Mouse (Mus musculus) kidney, embryonic 15.5 days (tissue): Measurements from ENCODE around the gene Fgfr2. TPM values are rescaled to one million over a fixed set of nuclear protein-coding genes. Genes with fewer than 3 reads are reported as not detected.

Experiments used
- ATAC-seq: fragments of 200-750 bp; cut with Nextera tagmentation; replicated peaks from 2 replicates; pipeline ENCODE4 v1.8.0; 2017; ENCODE audit warnings: moderate TSS enrichment; ENCODE audit not compliant: low FRiP score
- H3K27ac ChIP-seq: fragments of 300-500 bp; sonication (generic); 2 replicates; pipeline ENCODE4 v1.5.1; 2015; ENCODE audit warnings: mild to moderate bottlenecking, inconsistent platforms
- H3K27me3 ChIP-seq: fragments of 300-500 bp; sonication (generic); 2 replicates; pipeline ENCODE4 v1.6.1; 2015; ENCODE audit warnings: inconsistent platforms
- H3K36me3 ChIP-seq: fragments of 300-500 bp; sonication (generic); 2 replicates; pipeline ENCODE4 v1.6.1; 2015; ENCODE audit warnings: inconsistent platforms
- H3K4me1 ChIP-seq: fragments of 300-500 bp; sonication (generic); 2 replicates; pipeline ENCODE4 v1.6.1; 2015; ENCODE audit warnings: inconsistent platforms
- H3K4me2 ChIP-seq: fragments of 300-500 bp; sonication (generic); 2 replicates; pipeline ENCODE4 v1.6.1; 2015; ENCODE audit warnings: moderate library complexity, mild to moderate bottlenecking, inconsistent platforms
- H3K4me3 ChIP-seq: fragments of 300-500 bp; sonication (generic); replicated peaks from 2 replicates; pipeline ENCODE4 v1.5.1; 2015; ENCODE audit warnings: mild to moderate bottlenecking, inconsistent platforms
- H3K9ac ChIP-seq: fragments of 300-500 bp; sonication (generic); 2 replicates; pipeline ENCODE4 v1.6.1; 2015; ENCODE audit warnings: mild to moderate bottlenecking, inconsistent platforms
- H3K9me3 ChIP-seq: fragments of 300-500 bp; sonication (generic); replicated peaks from 2 replicates; pipeline ENCODE4 v1.6.1; 2016; ENCODE audit warnings: inconsistent platforms
- WGBS: fragments of 180-500 bp; shearing (Covaris S2); methylation state at CpG from one replicate; pipeline ENCODE4 v1.1.7; 2015; ENCODE audit warnings: mixed read lengths; 5-methylcytosine and 5-hydroxymethylcytosine counted together
- polyA plus RNA-seq: library from polyadenylated mRNA; unstranded; fragments of >200 nt; fragmentation: Nextera tagmentation; extraction: Ambion mirVana; gene quantifications from 2 replicates; pipeline ENCODE4 v1.2.1, GENCODE M21; 2015

Gene Fgfr2
- polyA plus RNA-seq, 1 experiment from 2014 or later: 104 TPM

- no peaks in the 10 kb centered on the region for H3K27me3 ChIP-seq
- H3K9ac ChIP-seq: no peak overlapping the region
- H3K27ac ChIP-seq: peak overlapping the region; percentile 70
- peak; percentile 31; the same call in 1 of the 2 replicates for ATAC-seq
- peaks cover 35% of the 10 kb centered on the region for H3K4me1 ChIP-seq
- H3K4me2 ChIP-seq: no peak overlapping the region
- H3K4me3 ChIP-seq: no peak overlapping the region
- WGBS: 35% methylated on average over 2 of the region's 2 CpGs
- no peaks in the 10 kb centered on the region for H3K9me3 ChIP-seq
- H3K36me3 ChIP-seq: no peaks in the 10 kb centered on the region
Observed at GRCm38 (mm10) chr7:132687897-132688296, 435.3 kb downstream of the Fgfr2 start.

DNA sequence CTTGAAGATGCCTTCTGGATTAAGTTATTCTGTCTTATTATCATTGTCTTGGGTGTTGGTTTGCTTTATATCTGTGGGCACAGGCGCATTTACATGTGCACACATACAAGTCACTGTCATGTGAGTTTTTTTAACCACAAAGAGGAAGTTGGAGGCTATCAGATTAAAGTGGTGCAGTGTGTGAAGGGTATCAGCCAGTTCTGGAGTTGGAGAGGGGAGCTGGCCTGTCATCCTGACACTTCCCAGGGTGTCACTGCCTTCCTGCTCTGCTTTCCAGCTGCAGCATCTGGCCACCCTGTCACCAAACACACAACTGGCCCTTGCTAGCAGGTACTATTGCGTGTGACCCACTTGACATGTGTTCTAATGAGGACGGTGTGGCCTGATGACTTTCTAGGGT is 436.6 kb downstream of the Fgfr2 start:
- no peak overlapping the region for H3K27ac ChIP-seq
- H3K4me3 ChIP-seq: no peak overlapping the region
- 86% methylated on average over 3 of the region's 3 CpGs for WGBS
- no peak overlapping the region for H3K9ac ChIP-seq
- no peak overlapping the region for H3K4me2 ChIP-seq
- H3K4me1 ChIP-seq: peaks cover 26% of the 10 kb centered on the region
- ATAC-seq: no peak
- no peaks in the 10 kb centered on the region for H3K36me3 ChIP-seq
- H3K27me3 ChIP-seq: no peaks in the 10 kb centered on the region
- no peaks in the 10 kb centered on the region for H3K9me3 ChIP-seq

DNA sequence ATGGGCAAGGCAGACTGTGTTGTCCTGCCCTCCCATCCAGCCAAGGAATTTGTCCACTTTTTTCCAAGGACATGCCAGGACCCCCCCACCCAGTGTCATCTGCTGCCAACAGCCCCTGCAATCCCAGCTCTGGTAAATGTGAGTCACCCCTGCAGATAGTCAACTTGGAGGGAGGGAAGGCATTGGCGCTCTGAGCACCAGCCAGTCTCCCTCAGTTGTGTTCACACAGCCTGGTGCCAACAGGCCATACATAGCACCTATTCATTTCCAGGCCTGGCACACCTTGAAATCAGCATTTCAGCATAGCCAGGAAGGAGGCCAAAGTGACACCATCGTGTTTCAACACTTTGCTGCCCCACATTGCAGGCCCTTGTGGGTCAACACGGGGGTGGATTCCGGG is 439.2 kb downstream of the Fgfr2 start:
- no peak for ATAC-seq
- Histone ChIP-seq H3K4me2 (no peak overlapping the region), H3K27ac (no peak overlapping the region), H3K9ac (no peak overlapping the region), H3K27me3 (no peaks in the 10 kb centered on the region), H3K4me3 (no peak overlapping the region), H3K36me3 (no peaks in the 10 kb centered on the region), H3K4me1 (peaks cover 19% of the 10 kb centered on the region), H3K9me3 (no peaks in the 10 kb centered on the region)
- 84% methylated on average over 4 of the region's 4 CpGs for WGBS

- peaks cover 10% of the 10 kb centered on the region for H3K4me1 ChIP-seq
- ATAC-seq: no peak
- H3K9ac ChIP-seq: no peak overlapping the region
- no peaks in the 10 kb centered on the region for H3K27me3 ChIP-seq
- no peak overlapping the region for H3K4me2 ChIP-seq
- 77% methylated on average over 3 of the region's 3 CpGs for WGBS
- H3K36me3 ChIP-seq: no peaks in the 10 kb centered on the region
- no peaks in the 10 kb centered on the region for H3K9me3 ChIP-seq
- no peak overlapping the region for H3K27ac ChIP-seq
- no peak overlapping the region for H3K4me3 ChIP-seq
Observed at GRCm38 (mm10) chr7:132682901-132683300, 440.2 kb downstream of the Fgfr2 start.

DNA sequence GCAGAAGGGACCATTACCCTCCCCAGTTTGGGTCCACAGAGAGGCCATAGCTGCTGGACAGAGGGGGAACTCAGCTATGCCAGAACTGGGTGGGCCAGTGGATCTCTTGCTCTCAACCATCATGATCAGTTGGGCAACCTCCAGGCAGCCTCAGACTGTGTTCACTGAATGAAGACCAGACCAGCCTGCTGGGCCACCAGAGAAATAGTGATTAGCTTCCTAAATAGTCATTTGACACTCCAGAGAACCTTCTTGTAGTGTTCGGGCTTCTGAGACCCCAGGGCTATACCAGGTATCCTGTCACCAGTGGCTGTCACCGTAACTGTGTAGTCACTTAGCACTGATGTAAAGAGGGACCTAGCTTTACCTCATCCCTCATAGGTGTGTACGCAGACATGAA is 440.8 kb downstream of the Fgfr2 start:
- WGBS: 90% methylated on average over 3 of the region's 3 CpGs
- no peak overlapping the region for H3K27ac ChIP-seq
- no peaks in the 10 kb centered on the region for H3K27me3 ChIP-seq
- no peak overlapping the region for H3K9ac ChIP-seq
- no peaks in the 10 kb centered on the region for H3K36me3 ChIP-seq
- peaks cover 4% of the 10 kb centered on the region for H3K4me1 ChIP-seq
- no peak overlapping the region for H3K4me2 ChIP-seq
- H3K4me3 ChIP-seq: no peak overlapping the region
- ATAC-seq: no peak
- H3K9me3 ChIP-seq: no peaks in the 10 kb centered on the region

- no peak for ATAC-seq
- H3K27me3 ChIP-seq: no peaks in the 10 kb centered on the region
- H3K36me3 ChIP-seq: no peaks in the 10 kb centered on the region
- no peak overlapping the region for H3K4me3 ChIP-seq
- H3K27ac ChIP-seq: no peak overlapping the region
- no peaks in the 10 kb centered on the region for H3K4me1 ChIP-seq
- H3K4me2 ChIP-seq: no peak overlapping the region
- no peaks in the 10 kb centered on the region for H3K9me3 ChIP-seq
- H3K9ac ChIP-seq: no peak overlapping the region
- 88% methylated on average over 1 of the region's 1 CpGs for WGBS
Observed at GRCm38 (mm10) chr7:132681831-132682230, 441.3 kb downstream of the Fgfr2 start.

GRCm38 (mm10) chr7:132681296-132681695 is 441.9 kb downstream of the Fgfr2 start:
- 84% methylated on average over 11 of the region's 11 CpGs for WGBS
- H3K4me1 ChIP-seq: no peaks in the 10 kb centered on the region
- H3K4me3 ChIP-seq: no peak overlapping the region
- H3K36me3 ChIP-seq: no peaks in the 10 kb centered on the region
- no peak overlapping the region for H3K4me2 ChIP-seq
- no peak overlapping the region for H3K9ac ChIP-seq
- ATAC-seq: no peak
- no peak overlapping the region for H3K27ac ChIP-seq
- no peaks in the 10 kb centered on the region for H3K9me3 ChIP-seq
- H3K27me3 ChIP-seq: no peaks in the 10 kb centered on the region

DNA sequence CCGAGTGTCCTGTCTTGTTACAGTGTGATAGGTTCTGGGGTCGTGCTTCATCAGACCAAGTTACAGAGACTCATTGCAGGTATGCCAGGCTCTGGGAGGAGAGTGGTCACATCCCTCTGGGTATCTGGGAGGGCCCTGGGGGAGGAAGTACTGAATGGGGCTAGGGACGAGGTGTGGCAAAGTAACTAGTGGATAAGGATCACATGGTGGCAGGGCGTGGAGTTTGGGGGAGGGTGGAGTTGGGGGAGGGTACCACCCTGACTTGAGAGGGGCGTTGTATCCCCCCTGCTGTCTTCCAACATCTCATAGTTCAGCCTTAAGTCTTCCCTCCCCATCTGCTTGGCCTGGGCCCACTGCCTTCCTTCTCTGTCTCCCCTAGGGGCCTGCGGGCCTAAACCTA is 443.6 kb downstream of the Fgfr2 start:
- WGBS: 68% methylated on average over 6 of the region's 6 CpGs
- Histone ChIP-seq H3K9me3 (no peaks in the 10 kb centered on the region), H3K4me2 (no peak overlapping the region), H3K27me3 (no peaks in the 10 kb centered on the region), H3K9ac (no peak overlapping the region), H3K27ac (no peak overlapping the region), H3K4me1 (peaks cover under 1% of the 10 kb centered on the region; the same call in 1 of the 2 replicates), H3K36me3 (no peaks in the 10 kb centered on the region), H3K4me3 (no peak overlapping the region)
- ATAC-seq: no peak

DNA sequence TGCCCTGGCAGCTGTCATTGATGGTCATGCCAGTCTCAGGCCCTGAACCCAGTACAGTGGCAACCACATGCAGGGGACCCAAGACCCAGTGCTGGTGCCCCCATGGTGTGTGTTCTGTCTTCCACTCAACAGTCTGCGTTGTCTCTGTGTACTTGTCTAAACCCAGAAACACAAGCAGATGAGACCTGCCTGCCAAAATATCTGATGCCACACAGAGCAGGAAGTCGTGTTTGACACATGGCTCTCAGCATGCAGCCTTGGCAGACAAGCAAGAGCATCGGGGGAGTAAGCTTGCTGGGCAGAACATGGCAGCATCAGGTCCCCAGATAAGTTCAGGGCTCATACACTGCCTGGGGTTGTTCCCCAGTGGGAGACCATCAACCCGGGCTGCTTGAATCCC is 444.0 kb downstream of the Fgfr2 start:
- H3K36me3 ChIP-seq: no peaks in the 10 kb centered on the region
- no peaks in the 10 kb centered on the region for H3K9me3 ChIP-seq

DNA sequence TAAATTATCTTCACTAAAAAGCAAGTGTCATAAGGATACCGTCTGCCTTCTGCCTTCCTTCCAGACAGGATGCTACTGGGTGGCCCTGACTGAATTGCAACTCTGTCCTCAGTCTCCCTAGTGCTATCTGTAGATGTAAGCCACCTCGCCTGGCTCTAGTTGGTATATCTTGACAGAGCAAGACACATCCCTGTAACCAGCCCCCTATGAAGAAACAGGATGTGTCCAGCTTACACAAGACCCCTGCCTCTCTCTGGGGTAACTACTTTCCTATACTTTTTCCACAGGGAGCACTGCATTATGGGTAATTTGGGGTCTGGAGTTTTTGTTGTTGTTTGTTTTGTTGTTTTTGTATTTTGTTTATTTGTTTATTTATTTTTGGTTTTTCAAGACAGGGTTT is 447.2 kb downstream of the Fgfr2 start:
- Histone ChIP-seq H3K9me3 (no peaks in the 10 kb centered on the region), H3K4me3 (no peak overlapping the region), H3K36me3 (no peaks in the 10 kb centered on the region), H3K4me1 (peaks cover 10% of the 10 kb centered on the region), H3K4me2 (no peak overlapping the region), H3K9ac (no peak overlapping the region), H3K27ac (no peak overlapping the region), H3K27me3 (no peaks in the 10 kb centered on the region)
- WGBS: 81% methylated on average over 2 of the region's 2 CpGs
- ATAC-seq: no peak

More for the DNA sequence above, 444.0 kb downstream of the Fgfr2 start:
- Histone ChIP-seq H3K27ac (no peak overlapping the region), H3K9ac (no peak overlapping the region), H3K4me3 (no peak overlapping the region), H3K27me3 (no peaks in the 10 kb centered on the region), H3K4me1 (peaks cover 5% of the 10 kb centered on the region; the same call in 1 of the 2 replicates), H3K4me2 (no peak overlapping the region)
- ATAC-seq: no peak
- 85% methylated on average over 4 of the region's 4 CpGs for WGBS

- Histone ChIP-seq H3K4me2 (no peak overlapping the region), H3K4me1 (peaks cover 10% of the 10 kb centered on the region), H3K9me3 (no peaks in the 10 kb centered on the region), H3K27ac (no peak overlapping the region), H3K36me3 (no peaks in the 10 kb centered on the region), H3K27me3 (no peaks in the 10 kb centered on the region), H3K4me3 (no peak overlapping the region), H3K9ac (no peak overlapping the region)
- 44% methylated on average over 17 of the region's 17 CpGs for WGBS
- 0 out of 2 replicates have a peak, but pooled peaks have one; percentile 41 for ATAC-seq
Observed at GRCm38 (mm10) chr7:132673931-132674755, 449.0 kb downstream of the Fgfr2 start.

DNA sequence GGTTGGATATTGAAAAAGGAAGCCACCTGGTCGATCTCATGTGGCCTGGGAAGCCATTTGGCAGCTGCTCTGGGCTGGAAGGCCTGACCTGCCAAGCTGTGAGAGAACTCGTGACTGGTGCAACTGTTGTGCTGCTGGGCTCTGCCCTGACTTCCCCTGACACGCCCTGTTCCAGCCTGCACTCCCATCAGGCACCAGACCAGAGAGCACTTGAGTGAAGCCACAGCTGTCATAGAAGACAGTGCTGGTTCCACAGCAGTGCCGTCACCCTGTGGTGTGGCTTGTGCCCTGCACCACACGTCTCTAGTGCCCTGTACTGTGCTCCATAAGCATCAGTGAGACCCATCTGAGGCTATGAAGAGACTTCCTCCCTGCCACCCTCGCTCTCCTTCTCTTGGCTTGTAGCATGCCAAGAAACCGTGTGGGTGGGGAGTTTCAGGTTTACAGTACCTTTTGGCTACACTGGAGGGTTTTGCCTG is 450.6 kb downstream of the Fgfr2 start:
- ATAC-seq: no peak
- no peak overlapping the region for H3K27ac ChIP-seq
- H3K9ac ChIP-seq: no peak overlapping the region

DNA sequence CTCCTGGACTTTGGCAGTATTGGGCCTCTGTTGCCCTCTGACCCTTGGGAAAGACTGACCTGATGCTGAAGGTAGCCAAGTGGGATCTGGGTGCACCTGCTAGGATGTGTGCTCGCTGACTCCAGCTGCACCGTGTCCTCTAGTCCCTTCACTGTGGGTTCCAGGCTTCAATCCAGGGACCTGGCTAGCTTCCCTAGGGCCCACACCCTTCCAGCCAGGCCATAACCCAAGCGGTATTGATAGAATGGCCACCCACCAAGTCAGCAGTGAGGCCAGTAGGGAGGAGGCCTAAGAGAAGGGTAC is 452.3 kb downstream of the Fgfr2 start:
- peaks cover 10% of the 10 kb centered on the region for H3K4me1 ChIP-seq
- H3K4me2 ChIP-seq: no peak overlapping the region
- no peak overlapping the region for H3K4me3 ChIP-seq
- no peak for ATAC-seq
- H3K27ac ChIP-seq: 0 out of 2 replicates have a peak overlapping the region, but pooled peaks have one; percentile 3
- no peaks in the 10 kb centered on the region for H3K27me3 ChIP-seq
- WGBS: 85% methylated on average over 3 of the region's 3 CpGs
- H3K36me3 ChIP-seq: no peaks in the 10 kb centered on the region
- H3K9me3 ChIP-seq: no peaks in the 10 kb centered on the region
- no peak overlapping the region for H3K9ac ChIP-seq

More for the DNA sequence above, 450.6 kb downstream of the Fgfr2 start:
- H3K4me2 ChIP-seq: no peak overlapping the region
- H3K4me3 ChIP-seq: no peak overlapping the region
- 69% methylated on average over 7 of the region's 7 CpGs for WGBS
- no peaks in the 10 kb centered on the region for H3K9me3 ChIP-seq
- H3K36me3 ChIP-seq: no peaks in the 10 kb centered on the region
- H3K27me3 ChIP-seq: no peaks in the 10 kb centered on the region
- peaks cover 10% of the 10 kb centered on the region for H3K4me1 ChIP-seq
